Mouse (Mus musculus) retina, postnatal 7 days (tissue): ENCODE measurements around the gene Upk3a.

ENCODE experiments used
- DNase-seq: peaks from one replicate; pipeline ENCODE4 v3.0.0-alpha.2; 2012; ENCODE audit warnings: low read depth, low spot score

The Upk3a gene

GRCm38 (mm10) chr15:85049758-85050157, 32.8 kb downstream of the Upk3a start:
- DNase-seq, result no peak

- no peak for DNase-seq
These were observed 37.2 kb downstream of the Upk3a start for GRCm38 (mm10) chr15:85054098-85054497.

GRCm38 (mm10) chr15:85055186-85055585, 38.2 kb downstream of the Upk3a start:
- DNase-seq, result no peak

GRCm38 (mm10) chr15:85063421-85063820, 46.5 kb downstream of the Upk3a start:
- DNase-seq, result no peak

GRCm38 (mm10) chr15:85070561-85070960, 53.6 kb downstream of the Upk3a start:
- peak; percentile 48 for DNase-seq
